ENCODE assay signal across 23 mouse cellular contexts in genomic region chr14:102686791-102687190, GRCm38 (mm10).
"Had no signal": no experiment of that assay in that cellular context is flagged by ENCODE, and none has a peak within 500 bp of the region (broad histone marks: within the 10 kb centered on the region; RNA-seq: fewer than 3 reads in every experiment).

No protein-coding gene starts in this region.

- DNase-seq: liver, embryonic 13.5 days; liver, postnatal 0 days; lung, adult 2 months; lung, postnatal 10 days; lung, postnatal 4 days; midbrain, embryonic 14.5 days; retina, postnatal 1 day; right cerebral cortex, adult 18-20 months; right cerebral cortex, postnatal 25 days; right cerebral cortex, postnatal 4 days; thymus, adult 2 months; thymus, postnatal 25 days; thymus, postnatal 4 days had no signal

- H3K27ac ChIP-seq: liver, embryonic 13.5 days; liver, embryonic 15.5 days; lung, embryonic 15.5 days; midbrain, embryonic 10.5 days; midbrain, embryonic 12.5 days; neural tube, embryonic 13.5 days; neural tube, embryonic 15.5 days; stomach, embryonic 15.5 days; stomach, postnatal 0 days had no signal

- H3K4me1 ChIP-seq: liver, embryonic 13.5 days; liver, embryonic 15.5 days; lung, embryonic 15.5 days; midbrain, embryonic 10.5 days; midbrain, embryonic 12.5 days; neural tube, embryonic 13.5 days; neural tube, embryonic 15.5 days; stomach, embryonic 15.5 days had no signal

- ATAC-seq: liver, postnatal 0 days; midbrain, embryonic 16.5 days had no signal

- H3K4me3 ChIP-seq: liver, embryonic 13.5 days; liver, embryonic 15.5 days; lung, embryonic 15.5 days; midbrain, embryonic 10.5 days; midbrain, embryonic 12.5 days; myocyte; neural tube, embryonic 13.5 days; neural tube, embryonic 15.5 days; stomach, embryonic 15.5 days had no signal

- H3K27me3 ChIP-seq: liver, embryonic 13.5 days; liver, embryonic 15.5 days; lung, embryonic 15.5 days; midbrain, embryonic 12.5 days; neural tube, embryonic 13.5 days; neural tube, embryonic 15.5 days; stomach, embryonic 15.5 days had no signal
